Comparison of ENCODE assay signal across 8 mouse cellular contexts in genomic region chr7:65610171-65610570, GRCm38 (mm10). TPM values are rescaled to one million over a fixed set of nuclear protein-coding genes. Genes with fewer than 3 reads are reported as not detected.
DNase-seq lines count a peak whose midpoint lies in the region; ATAC-seq and TF ChIP-seq lines count a peak whose summit lies in the region.

No protein-coding gene starts in this region.

- H3K4me1 ChIP-seq in liver, embryonic 14.5 days (replicated peaks; ENCODE audit: control insufficient read depth in 2 of 2, insufficient read depth in 2 of 2, low read length in 1 of 2), result no peaks in the 10 kb centered on the region
- no peaks in the 10 kb centered on the region for H3K4me1 ChIP-seq in liver, postnatal 0 days (ENCODE audit: insufficient read depth)
- no peaks in the 10 kb centered on the region for H3K4me1 ChIP-seq in lung, postnatal 0 days (ENCODE audit: insufficient read depth, low read depth, low read length)

- H3K27ac ChIP-seq in liver, embryonic 14.5 days, result no peak overlapping the region
- H3K27ac ChIP-seq in liver, postnatal 0 days (ENCODE audit: low read depth), result no peak overlapping the region
- H3K27ac ChIP-seq in lung, postnatal 0 days (ENCODE audit: low read length), result no peak overlapping the region

- no peaks in the 10 kb centered on the region for H3K36me3 ChIP-seq in liver, embryonic 14.5 days (replicated peaks; ENCODE audit: control insufficient read depth, insufficient read depth, low read depth)
- H3K36me3 ChIP-seq in liver, postnatal 0 days (replicated peaks; ENCODE audit: insufficient read depth, low read length), result no peaks in the 10 kb centered on the region
- H3K36me3 ChIP-seq in lung, postnatal 0 days (ENCODE audit: insufficient read depth, low read length), result no peaks in the 10 kb centered on the region

- H3K4me2 ChIP-seq in liver, embryonic 14.5 days (ENCODE audit: low read depth), result no peak overlapping the region
- H3K4me2 ChIP-seq in liver, postnatal 0 days (ENCODE audit: low read depth, low read length), result no peak overlapping the region
- no peak overlapping the region for H3K4me2 ChIP-seq in lung, postnatal 0 days (replicated peaks; ENCODE audit: low read depth, low read length)

- H3K4me3 ChIP-seq in liver, embryonic 14.5 days (ENCODE audit: insufficient read depth in 1 of 2, low read depth in 2 of 2, low read length in 2 of 2), result no peak overlapping the region
- H3K4me3 ChIP-seq in liver, postnatal 0 days (ENCODE audit: low read depth, low read length), result no peak overlapping the region
- H3K4me3 ChIP-seq in lung, postnatal 0 days (ENCODE audit: low read depth, low read length), result no peak overlapping the region

- 0 out of 2 replicates have a peak, but pooled peaks have one; percentile 8 for TF ChIP-seq CTCF in liver, embryonic 14.5 days (IDR thresholded peaks at IDR 0.05; ENCODE audit: low read depth)
- no peak for TF ChIP-seq CTCF in liver, postnatal 0 days (IDR thresholded peaks at IDR 0.05; ENCODE audit: low read depth)
- TF ChIP-seq CTCF in lung, postnatal 0 days (IDR thresholded peaks at IDR 0.05), result peak; percentile 58

- no peaks in the 10 kb centered on the region for H3K27me3 ChIP-seq in liver, embryonic 14.5 days (ENCODE audit: control insufficient read depth, insufficient read depth, low read length)
- no peaks in the 10 kb centered on the region for H3K27me3 ChIP-seq in liver, postnatal 0 days (ENCODE audit: insufficient read depth, low read length)
- H3K27me3 ChIP-seq in lung, postnatal 0 days (replicated peaks; ENCODE audit: insufficient read depth, low read length), result no peaks in the 10 kb centered on the region

- WGBS in liver, embryonic 14.5 days (ENCODE audit: insufficient replicate concordance), result 68% methylated on average over 5 of the region's 5 CpGs
- whole genome bisulfite sequencing in liver, postnatal 0 days (ENCODE audit: insufficient replicate concordance), result 71% methylated on average over 5 of the region's 5 CpGs
- WGBS in lung, postnatal 0 days, result 62% methylated on average over 5 of the region's 5 CpGs

- TF ChIP-seq EP300 in liver, embryonic 14.5 days (IDR thresholded peaks at IDR 0.05; ENCODE audit: low read depth), result no peak
- no peak for TF ChIP-seq EP300 in liver, postnatal 0 days (IDR thresholded peaks at IDR 0.05; ENCODE audit: low read depth)
- no peak for TF ChIP-seq EP300 in lung, postnatal 0 days (IDR thresholded peaks at IDR 0.05)

- no peak for DNase-seq in liver, embryonic 14.5 days (ENCODE audit: low read depth in 3 of 3, low spot score in 3 of 3)
- no peak for DNase-seq in liver, postnatal 0 days
- peak; percentile 61 to 66 for DNase-seq in frontal cortex, postnatal 14 days (ENCODE audit: low spot score in 2 of 2)
- no peak for DNase-seq in lung, postnatal 0 days (ENCODE audit: low spot score)
- no peak for DNase-seq in thymus, postnatal 36 days
- no peak for DNase-seq in embryo, embryonic 9.5 days (ENCODE audit: extremely low spot score)
- no peak for DNase-seq in yolk sac, embryonic 10.5 days (ENCODE audit: low spot score)

- H3K9me3 ChIP-seq in liver, embryonic 14.5 days (ENCODE audit: control insufficient read depth, low read length), result no peaks in the 10 kb centered on the region
- H3K9me3 ChIP-seq in liver, postnatal 0 days (ENCODE audit: low read length), result no peaks in the 10 kb centered on the region
- no peaks in the 10 kb centered on the region for H3K9me3 ChIP-seq in lung, postnatal 0 days (ENCODE audit: low read length)

- no peak overlapping the region for H3K9ac ChIP-seq in liver, embryonic 14.5 days (replicated peaks)
- no peak overlapping the region for H3K9ac ChIP-seq in liver, postnatal 0 days (replicated peaks)
- no peak overlapping the region for H3K9ac ChIP-seq in lung, postnatal 0 days (replicated peaks; ENCODE audit: low read depth)

- no peak for ATAC-seq in liver, embryonic 14.5 days (ENCODE audit: insufficient read depth)
- ATAC-seq in liver, postnatal 0 days, result no peak
- ATAC-seq in cerebellum, adult (ENCODE audit: insufficient number of reproducible peaks, low FRiP score, low TSS enrichment), result peak; percentile 89
- no peak for ATAC-seq in lung, postnatal 0 days

RNA-seq across cellular contexts. Expression of gene Tarsl2, which starts 34.5 kb away (rescaled TPM):
- 6.3 and 10.7 TPM in 2 replicates for polyA plus RNA-seq in liver, embryonic 14.5 days (2012; rRNA removed)
- 18.2 and 22.9 TPM in 2 replicates for polyA plus RNA-seq in liver, embryonic 14.5 days (2014; fragmentation: Nextera tagmentation; extraction: Ambion mirVana)
- 5.7 and 5.9 TPM in 2 replicates for polyA plus RNA-seq in liver, postnatal 0 days (2015; fragmentation: Nextera tagmentation; extraction: Ambion mirVana)
- polyA plus RNA-seq in lung, postnatal 0 days (2015; fragmentation: Nextera tagmentation; extraction: Ambion mirVana), result 3.3 and 3.7 TPM in 2 replicates

Comparison
In these comparisons a context has a peak if more than half of its experiments do, and no peak if none do; other contexts are left out.
1. DNase-seq: peak in frontal cortex, postnatal 14 days (2 of 2); none in liver, embryonic 14.5 days (0 of 3), liver, postnatal 0 days (single experiment), lung, postnatal 0 days (single experiment), thymus, postnatal 36 days (0 of 2), embryo, embryonic 9.5 days (single experiment) and yolk sac, embryonic 10.5 days (single experiment).